Mouse (Mus musculus) embryonic fibroblast, embryonic 13.5 days (primary cell): ENCODE measurements at regions not wholly inside any gene's neighbourhood (a gene's known extent, or its start where the extent isn't known, plus 50 kb on each side); places are given as distances from the start of the nearest gene placed in this dataset.

Experiments used
- CTCF ChIP-seq: IDR thresholded peaks from 2 replicates; pipeline ENCODE4 v1.5.1; 2011; ENCODE audit warnings: mild to moderate bottlenecking, control low read depth, low read length, moderate library complexity, borderline replicate concordance; ENCODE audit not compliant: insufficient read depth
- POLR2A ChIP-seq: IDR thresholded peaks from 2 replicates; pipeline ENCODE4 v1.6.1; 2011; ENCODE audit warnings: low read depth, mild to moderate bottlenecking, control low read depth, low read length, moderate library complexity

DNA sequence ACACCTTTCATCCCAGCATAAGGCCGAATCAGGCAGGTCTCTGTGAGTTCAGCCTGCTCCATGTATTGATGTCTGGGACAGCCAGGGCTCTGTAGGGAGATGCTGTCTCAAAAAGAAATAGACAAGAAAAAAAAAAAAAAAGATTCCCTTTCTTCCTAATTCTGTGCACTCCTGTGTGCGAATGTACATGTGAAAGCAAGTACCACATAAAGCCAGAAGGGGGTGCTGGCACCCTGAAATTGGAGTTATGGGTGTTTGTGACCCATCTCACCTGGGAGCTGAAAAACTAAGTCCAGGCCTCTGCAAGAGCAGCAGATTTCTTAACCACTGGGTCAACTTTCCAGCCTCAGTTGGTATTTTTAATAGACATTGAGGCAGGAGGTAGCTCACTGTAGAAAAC, 280.6 kb upstream of the Zdhhc25 start:
- TF ChIP-seq POLR2A: no peak
- TF ChIP-seq CTCF: no peak
